Mouse (Mus musculus): ENCODE results near the gene Fndc5. TPM values are rescaled to one million over a fixed set of nuclear protein-coding genes. Genes with fewer than 3 reads are reported as not detected.

The Fndc5 gene
- polyA plus RNA-seq (2015; fragmentation: Nextera tagmentation; extraction: Ambion mirVana): 9.2 and 10.9 TPM in 2 replicates

GRCm38 (mm10) chr4:129136579-129137391 is at the start of gene Fndc5:
Gene Fndc5 (plus strand): TSS chr4:129136999.
- WGBS: 2% methylated on average over 27 of the region's 80 CpGs
- H3K4me3 ChIP-seq (ENCODE audit: low read length): peak within 1 kb of the TSS; percentile 58

GRCm38 (mm10) chr4:129087850-129088249 is 48.9 kb upstream of the Fndc5 start:
- ATAC-seq (replicated peaks; ENCODE audit: extremely low read depth, insufficient read depth, low FRiP score): no peak

More at GRCm38 (mm10) chr4:129136579-129137391, at the start of gene Fndc5:
- H3K27ac ChIP-seq (ENCODE audit: low read length): 0 out of 2 replicates have a peak within 1 kb of the TSS, but pooled peaks have one; percentile 17
- H3K36me3 ChIP-seq (ENCODE audit: control insufficient read depth, insufficient read depth): no peaks in the 10 kb centered on the region
- peaks cover 30% of the 10 kb centered on the region for H3K4me1 ChIP-seq (ENCODE audit: control insufficient read depth, insufficient read depth, low read length)
- peak within 1 kb of the TSS; percentile 79 for H3K9ac ChIP-seq (ENCODE audit: low read length)
- 0 out of 2 replicates have a peak, but pooled peaks have one; percentile 24 for ATAC-seq (replicated peaks; ENCODE audit: extremely low read depth, insufficient read depth, low FRiP score)
- H3K9me3 ChIP-seq (replicated peaks; ENCODE audit: control insufficient read depth, low read length): no peaks in the 10 kb centered on the region
- H3K27me3 ChIP-seq (ENCODE audit: control insufficient read depth, insufficient read depth, low read length): peaks cover 16% of the 10 kb centered on the region
- H3K4me2 ChIP-seq (ENCODE audit: low read depth, low read length): peak within 1 kb of the TSS; percentile 74

GRCm38 (mm10) chr4:129095276-129095675 is 41.5 kb upstream of the Fndc5 start:
- 28% methylated on average over 15 of the region's 15 CpGs for WGBS

More at GRCm38 (mm10) chr4:129087850-129088249, 48.9 kb upstream of the Fndc5 start:
- Histone ChIP-seq H3K27ac (ENCODE audit: low read length) (no peak overlapping the region), H3K4me2 (ENCODE audit: low read depth, low read length) (no peak overlapping the region), H3K27me3 (ENCODE audit: control insufficient read depth, insufficient read depth, low read length) (peaks cover 2% of the 10 kb centered on the region; the same call in 1 of the 2 replicates), H3K4me1 (ENCODE audit: control insufficient read depth, insufficient read depth, low read length) (no peaks in the 10 kb centered on the region), H3K9ac (ENCODE audit: low read length) (no peak overlapping the region), H3K9me3 (replicated peaks; ENCODE audit: control insufficient read depth, low read length) (no peaks in the 10 kb centered on the region), H3K4me3 (ENCODE audit: low read length) (no peak overlapping the region), H3K36me3 (ENCODE audit: control insufficient read depth, insufficient read depth) (peaks cover 6% of the 10 kb centered on the region; the same call in 1 of the 2 replicates)
- WGBS: 43% methylated on average over 5 of the region's 5 CpGs

GRCm38 (mm10) chr4:129097006-129097405 is 39.8 kb upstream of the Fndc5 start:
- Histone ChIP-seq H3K36me3 (ENCODE audit: control insufficient read depth, insufficient read depth) (no peaks in the 10 kb centered on the region), H3K9me3 (replicated peaks; ENCODE audit: control insufficient read depth, low read length) (0 out of 2 replicates have a peak, but pooled peaks cover 2% of the 10 kb centered on the region), H3K27me3 (ENCODE audit: control insufficient read depth, insufficient read depth, low read length) (peaks cover 8% of the 10 kb centered on the region; the same call in 1 of the 2 replicates), H3K4me1 (ENCODE audit: control insufficient read depth, insufficient read depth, low read length) (no peaks in the 10 kb centered on the region), H3K4me2 (ENCODE audit: low read depth, low read length) (no peak overlapping the region), H3K27ac (ENCODE audit: low read length) (no peak overlapping the region), H3K9ac (ENCODE audit: low read length) (no peak overlapping the region), H3K4me3 (ENCODE audit: low read length) (no peak overlapping the region)
- ATAC-seq (replicated peaks; ENCODE audit: extremely low read depth, insufficient read depth, low FRiP score): no peak
- 71% methylated on average over 7 of the region's 7 CpGs for WGBS

More at GRCm38 (mm10) chr4:129095276-129095675, 41.5 kb upstream of the Fndc5 start:
- Histone ChIP-seq H3K9me3 (replicated peaks; ENCODE audit: control insufficient read depth, low read length) (0 out of 2 replicates have a peak, but pooled peaks cover 2% of the 10 kb centered on the region), H3K27ac (ENCODE audit: low read length) (no peak overlapping the region), H3K4me3 (ENCODE audit: low read length) (no peak overlapping the region), H3K36me3 (ENCODE audit: control insufficient read depth, insufficient read depth) (no peaks in the 10 kb centered on the region), H3K4me1 (ENCODE audit: control insufficient read depth, insufficient read depth, low read length) (no peaks in the 10 kb centered on the region), H3K4me2 (ENCODE audit: low read depth, low read length) (no peak overlapping the region), H3K9ac (ENCODE audit: low read length) (no peak overlapping the region), H3K27me3 (ENCODE audit: control insufficient read depth, insufficient read depth, low read length) (peaks cover 8% of the 10 kb centered on the region; the same call in 1 of the 2 replicates)
- no peak for ATAC-seq (replicated peaks; ENCODE audit: extremely low read depth, insufficient read depth, low FRiP score)

GRCm38 (mm10) chr4:129102133-129102829 is 34.5 kb upstream of the Fndc5 start:
- H3K9ac ChIP-seq (ENCODE audit: low read length): no peak overlapping the region
- 0 out of 2 replicates have a peak, but pooled peaks cover 3% of the 10 kb centered on the region for H3K4me1 ChIP-seq (ENCODE audit: control insufficient read depth, insufficient read depth, low read length)
- H3K27ac ChIP-seq (ENCODE audit: low read length): no peak overlapping the region
- H3K9me3 ChIP-seq (replicated peaks; ENCODE audit: control insufficient read depth, low read length): 0 out of 2 replicates have a peak, but pooled peaks cover 2% of the 10 kb centered on the region
- H3K27me3 ChIP-seq (ENCODE audit: control insufficient read depth, insufficient read depth, low read length): peaks cover 44% of the 10 kb centered on the region
- no peak overlapping the region for H3K4me2 ChIP-seq (ENCODE audit: low read depth, low read length)
- ATAC-seq (replicated peaks; ENCODE audit: extremely low read depth, insufficient read depth, low FRiP score): no peak
- H3K4me3 ChIP-seq (ENCODE audit: low read length): no peak overlapping the region
- WGBS: 59% methylated on average over 14 of the region's 14 CpGs
- no peaks in the 10 kb centered on the region for H3K36me3 ChIP-seq (ENCODE audit: control insufficient read depth, insufficient read depth)

GRCm38 (mm10) chr4:129105356-129105755 is 31.4 kb upstream of the Fndc5 start, which contains the start of gene Tmem54:
Gene Tmem54 (plus strand): TSS chr4:129105548.
- 2% methylated on average over 40 of the region's 40 CpGs for WGBS
- H3K9me3 ChIP-seq (replicated peaks; ENCODE audit: control insufficient read depth, low read length): no peaks in the 10 kb centered on the region
- no peak for ATAC-seq (replicated peaks; ENCODE audit: extremely low read depth, insufficient read depth, low FRiP score)
- no peak within 1 kb of the TSS for H3K27ac ChIP-seq (ENCODE audit: low read length)
- H3K36me3 ChIP-seq (ENCODE audit: control insufficient read depth, insufficient read depth): no peaks in the 10 kb centered on the region
- H3K4me1 ChIP-seq (ENCODE audit: control insufficient read depth, insufficient read depth, low read length): 0 out of 2 replicates have a peak, but pooled peaks cover 3% of the 10 kb centered on the region
- peaks cover 47% of the 10 kb centered on the region for H3K27me3 ChIP-seq (ENCODE audit: control insufficient read depth, insufficient read depth, low read length)
- H3K4me3 ChIP-seq (ENCODE audit: low read length): peak within 1 kb of the TSS; percentile 16; the same call in 1 of the 2 replicates
- peak within 1 kb of the TSS; percentile 32; the same call in 1 of the 2 replicates for H3K4me2 ChIP-seq (ENCODE audit: low read depth, low read length)
- no peak within 1 kb of the TSS for H3K9ac ChIP-seq (ENCODE audit: low read length)

GRCm38 (mm10) chr4:129106073-129106472 is 30.7 kb upstream of the Fndc5 start:
- Histone ChIP-seq H3K27me3 (ENCODE audit: control insufficient read depth, insufficient read depth, low read length) (peaks cover 47% of the 10 kb centered on the region), H3K4me1 (ENCODE audit: control insufficient read depth, insufficient read depth, low read length) (0 out of 2 replicates have a peak, but pooled peaks cover 3% of the 10 kb centered on the region), H3K4me2 (ENCODE audit: low read depth, low read length) (no peak overlapping the region; the same call in 1 of the 2 replicates), H3K27ac (ENCODE audit: low read length) (no peak overlapping the region), H3K9ac (ENCODE audit: low read length) (no peak overlapping the region), H3K4me3 (ENCODE audit: low read length) (no peak overlapping the region), H3K9me3 (replicated peaks; ENCODE audit: control insufficient read depth, low read length) (no peaks in the 10 kb centered on the region), H3K36me3 (ENCODE audit: control insufficient read depth, insufficient read depth) (no peaks in the 10 kb centered on the region)
- 26% methylated on average over 9 of the region's 9 CpGs for WGBS
- no peak for ATAC-seq (replicated peaks; ENCODE audit: extremely low read depth, insufficient read depth, low FRiP score)

- H3K4me2 ChIP-seq (ENCODE audit: low read depth, low read length): no peak overlapping the region
- H3K9ac ChIP-seq (ENCODE audit: low read length): no peak overlapping the region
- no peak overlapping the region for H3K4me3 ChIP-seq (ENCODE audit: low read length)
- 0 out of 2 replicates have a peak, but pooled peaks cover 3% of the 10 kb centered on the region for H3K4me1 ChIP-seq (ENCODE audit: control insufficient read depth, insufficient read depth, low read length)
- 59% methylated on average over 10 of the region's 10 CpGs for WGBS
- no peaks in the 10 kb centered on the region for H3K36me3 ChIP-seq (ENCODE audit: control insufficient read depth, insufficient read depth)
- peaks cover 43% of the 10 kb centered on the region for H3K27me3 ChIP-seq (ENCODE audit: control insufficient read depth, insufficient read depth, low read length)
- H3K9me3 ChIP-seq (replicated peaks; ENCODE audit: control insufficient read depth, low read length): no peaks in the 10 kb centered on the region
- ATAC-seq (replicated peaks; ENCODE audit: extremely low read depth, insufficient read depth, low FRiP score): no peak
- H3K27ac ChIP-seq (ENCODE audit: low read length): no peak overlapping the region
Measured at GRCm38 (mm10) chr4:129107348-129107899, 29.4 kb upstream of the Fndc5 start.
